Mouse (Mus musculus) hindbrain, embryonic 13.5 days (tissue): ENCODE results near the gene Ccl7. TPM values are rescaled to one million over a fixed set of nuclear protein-coding genes. Genes with fewer than 3 reads are reported as not detected.

ENCODE experiments used
- ATAC-seq: fragments of 200-750 bp; cut with Nextera tagmentation; 2 replicates; pipeline ENCODE4 v1.8.0; 2017; ENCODE audit warnings: moderate TSS enrichment; ENCODE audit not compliant: low FRiP score
- H3K27ac ChIP-seq: fragments of 300-500 bp; sonication (generic); 2 replicates; pipeline ENCODE4 v1.5.1; 2015; ENCODE audit warnings: inconsistent platforms, mild to moderate bottlenecking, moderate library complexity
- H3K27me3 ChIP-seq: fragments of 300-500 bp; sonication (generic); 2 replicates; pipeline ENCODE4 v1.6.1; 2015; ENCODE audit warnings: mild to moderate bottlenecking, inconsistent platforms
- H3K36me3 ChIP-seq: fragments of 300-500 bp; sonication (generic); 2 replicates; pipeline ENCODE4 v1.6.1; 2015; ENCODE audit warnings: mild to moderate bottlenecking, inconsistent platforms
- H3K4me1 ChIP-seq: fragments of 300-500 bp; sonication (generic); replicated peaks from 2 replicates; pipeline ENCODE4 v1.6.1; 2015; ENCODE audit warnings: inconsistent platforms
- H3K4me2 ChIP-seq: fragments of 300-500 bp; sonication (generic); 2 replicates; pipeline ENCODE4 v1.6.1; 2015; ENCODE audit warnings: inconsistent platforms, mild to moderate bottlenecking, moderate library complexity
- H3K4me3 ChIP-seq: fragments of 300-500 bp; sonication (generic); 2 replicates; pipeline ENCODE4 v1.5.1; 2015; ENCODE audit warnings: mild to moderate bottlenecking, inconsistent platforms
- H3K9ac ChIP-seq: fragments of 300-500 bp; sonication (generic); 2 replicates; pipeline ENCODE4 v1.6.1; 2015; ENCODE audit warnings: mild to moderate bottlenecking, inconsistent platforms
- H3K9me3 ChIP-seq: fragments of 300-500 bp; sonication (generic); 2 replicates; pipeline ENCODE4 v1.6.1; 2016; ENCODE audit warnings: inconsistent platforms
- WGBS: fragments of 180-500 bp; shearing (Covaris S2); methylation state at CpG from one replicate; pipeline ENCODE4 v1.1.7; 2015; 5-methylcytosine and 5-hydroxymethylcytosine counted together
- polyA plus RNA-seq: library from polyadenylated mRNA; unstranded; fragments of >200 nt; fragmentation: Nextera tagmentation; extraction: Ambion mirVana; gene quantifications from 2 replicates; pipeline ENCODE4 v1.2.1, GENCODE M21; 2015

Gene Ccl7
- polyA plus RNA-seq, 1 experiment from 2014 or later, result 0.57 TPM

DNA sequence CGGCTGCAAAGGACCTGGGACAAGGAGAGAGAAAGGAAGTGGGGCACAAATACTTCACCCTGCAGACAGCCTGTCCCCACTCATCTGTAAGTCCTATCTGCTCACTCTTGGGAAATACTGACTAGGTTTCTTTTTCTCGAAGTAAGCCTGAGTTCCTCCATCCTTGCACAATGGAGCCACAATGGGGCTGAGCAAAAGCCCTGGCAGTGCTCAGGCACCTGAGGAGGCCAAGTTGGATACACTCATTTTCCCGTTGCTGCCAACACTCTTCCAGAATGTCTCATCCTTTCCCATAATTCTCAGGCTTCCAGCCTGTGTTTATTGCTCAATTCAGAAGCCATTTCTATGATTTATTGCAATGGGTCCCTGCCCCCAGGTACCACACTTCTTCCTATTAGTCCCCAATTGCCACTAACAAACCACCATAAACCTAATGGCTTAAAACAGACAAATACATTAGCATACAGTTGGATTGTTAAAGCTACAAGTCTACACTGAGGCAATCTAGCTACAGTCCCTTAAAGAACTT, 6.3 kb upstream of the Ccl7 start:
- Histone ChIP-seq H3K9me3 (no peaks in the 10 kb centered on the region), H3K27me3 (no peaks in the 10 kb centered on the region), H3K4me2 (no peak overlapping the region), H3K4me1 (0 out of 2 replicates have a peak, but pooled peaks cover 4% of the 10 kb centered on the region), H3K4me3 (no peak overlapping the region), H3K9ac (no peak overlapping the region), H3K36me3 (no peaks in the 10 kb centered on the region), H3K27ac (no peak overlapping the region)
- 69% methylated on average over 3 of the region's 3 CpGs for WGBS
- no peak for ATAC-seq

DNA sequence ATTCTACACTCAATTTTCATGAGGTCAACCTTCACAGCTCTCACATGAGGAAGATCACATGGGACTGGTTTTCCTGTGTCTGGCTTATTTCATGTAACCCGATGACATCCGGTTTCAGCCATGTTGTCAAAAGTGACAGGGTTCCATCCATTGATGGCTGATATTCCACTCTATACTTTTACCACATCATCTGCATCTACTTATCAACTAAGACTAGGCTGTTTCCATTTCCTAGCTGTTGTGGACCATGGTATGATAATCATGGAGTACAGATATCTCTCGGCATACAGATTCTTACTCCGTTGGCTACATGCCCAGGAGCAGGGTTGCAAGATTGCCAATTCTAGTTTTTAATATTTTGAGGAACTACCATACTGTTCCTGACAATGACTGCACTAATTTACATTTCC, 3.8 kb upstream of the Ccl7 start:
- ATAC-seq, result no peak
- no peak overlapping the region for H3K4me2 ChIP-seq
- WGBS, result 93% methylated on average over 4 of the region's 4 CpGs
- no peaks in the 10 kb centered on the region for H3K36me3 ChIP-seq
- no peaks in the 10 kb centered on the region for H3K4me1 ChIP-seq
- H3K4me3 ChIP-seq, result no peak overlapping the region
- no peaks in the 10 kb centered on the region for H3K9me3 ChIP-seq
- no peak overlapping the region for H3K9ac ChIP-seq
- no peaks in the 10 kb centered on the region for H3K27me3 ChIP-seq
- H3K27ac ChIP-seq, result no peak overlapping the region

DNA sequence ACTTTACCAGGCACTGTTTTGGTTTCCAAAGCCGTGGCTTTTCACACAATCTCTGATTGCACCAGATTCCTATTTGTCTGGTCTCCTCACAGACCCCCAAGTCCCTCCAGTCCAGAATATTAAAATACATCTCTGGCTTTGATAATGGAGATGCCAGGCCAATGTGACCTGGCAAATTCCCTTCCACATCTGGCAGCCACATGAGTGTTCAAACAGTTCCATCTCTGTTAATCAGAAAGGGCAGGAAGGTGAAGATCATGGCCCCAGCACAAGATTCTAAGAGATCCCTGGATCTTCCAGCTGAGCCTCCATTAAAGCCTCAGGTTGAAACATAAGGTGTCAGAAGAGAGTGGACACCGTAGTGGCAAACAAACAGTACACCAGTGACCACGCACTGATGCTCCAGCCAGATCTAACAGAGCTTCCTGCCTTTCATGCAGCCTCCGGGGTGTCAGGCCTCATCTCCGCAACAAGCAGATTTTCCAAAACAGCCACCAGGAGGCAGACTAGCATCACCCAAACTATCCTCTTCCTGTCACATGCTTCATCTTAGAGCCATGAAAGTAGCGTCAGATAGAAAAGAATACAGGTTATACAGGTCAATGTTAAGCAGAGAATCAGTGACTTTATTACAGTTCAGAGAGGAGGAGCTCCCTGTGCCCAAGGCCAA, 2.4 kb downstream of the Ccl7 start:
- Histone ChIP-seq H3K4me1 (no peaks in the 10 kb centered on the region), H3K9me3 (no peaks in the 10 kb centered on the region), H3K4me3 (no peak overlapping the region), H3K9ac (no peak overlapping the region), H3K36me3 (no peaks in the 10 kb centered on the region), H3K27ac (no peak overlapping the region), H3K27me3 (no peaks in the 10 kb centered on the region), H3K4me2 (no peak overlapping the region)
- 47% methylated on average over 6 of the region's 6 CpGs for WGBS
- no peak for ATAC-seq

DNA sequence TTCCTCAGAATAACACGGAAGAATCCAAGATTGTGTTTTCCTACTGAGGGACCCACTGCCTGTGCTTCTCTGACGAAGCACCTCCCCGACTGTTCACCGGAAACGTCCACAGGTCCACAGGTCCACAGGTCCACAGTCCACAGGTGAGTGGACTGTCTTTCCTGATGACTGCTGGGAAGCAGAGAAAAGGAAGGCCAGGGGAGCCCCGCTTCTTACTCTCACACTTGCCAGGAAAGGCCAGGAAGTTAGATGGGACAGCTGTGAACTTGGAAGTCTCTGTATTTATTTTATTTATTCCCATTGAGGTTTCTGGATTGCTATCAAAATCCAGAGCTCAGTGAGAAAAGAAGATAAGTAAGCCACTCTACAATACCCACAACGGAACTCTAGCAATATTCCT, 8.3 kb downstream of the Ccl7 start:
- H3K4me1 ChIP-seq, result no peaks in the 10 kb centered on the region
- no peak overlapping the region for H3K4me3 ChIP-seq
- no peak overlapping the region for H3K9ac ChIP-seq
- no peaks in the 10 kb centered on the region for H3K27me3 ChIP-seq
- H3K27ac ChIP-seq, result no peak overlapping the region
- WGBS, result 94% methylated on average over 7 of the region's 7 CpGs
- H3K9me3 ChIP-seq, result no peaks in the 10 kb centered on the region
- ATAC-seq, result no peak
- no peaks in the 10 kb centered on the region for H3K36me3 ChIP-seq
- H3K4me2 ChIP-seq, result no peak overlapping the region

DNA sequence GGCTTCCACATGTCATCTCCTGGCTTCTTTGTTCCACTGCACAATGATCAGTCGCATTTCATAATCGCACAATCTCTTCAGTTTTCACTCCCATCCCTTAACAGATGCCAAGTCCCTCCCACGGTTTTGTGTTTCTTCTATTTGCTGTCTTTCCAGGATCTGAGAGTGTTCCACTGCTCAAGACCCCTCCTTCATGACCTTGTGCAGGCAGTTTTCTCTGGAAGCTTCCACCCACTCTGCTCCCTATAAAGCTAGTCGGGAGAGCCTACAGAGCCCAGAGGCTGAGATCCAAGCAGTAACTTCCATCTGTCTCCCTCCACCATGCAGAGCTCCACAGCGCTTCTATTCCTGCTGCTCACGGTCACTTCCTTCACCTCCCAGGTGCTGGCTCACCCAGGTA, 12.1 kb downstream of the Ccl7 start, which contains the start of gene Ccl11:
Ccl11 (plus strand) TSS at position 178 of the 400 bp plus-strand sequence.
- H3K4me2 ChIP-seq, result no peak within 1 kb of the TSS
- no peaks in the 10 kb centered on the region for H3K36me3 ChIP-seq
- no peak within 1 kb of the TSS for H3K9ac ChIP-seq
- no peaks in the 10 kb centered on the region for H3K4me1 ChIP-seq
- no peak for ATAC-seq
- no peak within 1 kb of the TSS for H3K27ac ChIP-seq
- H3K4me3 ChIP-seq, result no peak within 1 kb of the TSS
- WGBS, result 85% methylated on average over 6 of the region's 6 CpGs
- H3K27me3 ChIP-seq, result no peaks in the 10 kb centered on the region
- H3K9me3 ChIP-seq, result no peaks in the 10 kb centered on the region

DNA sequence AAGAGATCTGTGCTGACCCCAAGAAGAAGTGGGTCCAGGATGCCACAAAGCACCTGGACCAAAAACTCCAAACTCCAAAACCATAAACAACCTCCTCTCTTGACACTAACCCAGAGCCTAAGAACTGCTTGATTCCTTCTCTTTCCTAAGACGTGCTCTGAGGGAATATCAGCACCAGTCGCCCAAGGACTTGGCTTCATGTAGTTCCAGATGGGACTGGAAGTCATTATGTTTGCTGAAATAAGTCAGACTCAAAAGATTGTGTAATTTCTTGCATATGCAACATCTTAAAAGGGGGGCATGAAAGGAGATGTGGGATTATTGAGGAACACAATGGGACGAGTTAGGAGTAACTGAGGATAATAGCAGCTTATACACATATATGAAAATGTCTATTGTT, 16.7 kb downstream of the Ccl7 start:
- no peaks in the 10 kb centered on the region for H3K4me1 ChIP-seq
- no peaks in the 10 kb centered on the region for H3K9me3 ChIP-seq
- H3K4me3 ChIP-seq, result no peak overlapping the region
- ATAC-seq, result no peak
- H3K27ac ChIP-seq, result no peak overlapping the region
- no peaks in the 10 kb centered on the region for H3K27me3 ChIP-seq
- WGBS, result 85% methylated on average over 3 of the region's 3 CpGs
- H3K4me2 ChIP-seq, result no peak overlapping the region
- H3K9ac ChIP-seq, result no peak overlapping the region
- H3K36me3 ChIP-seq, result no peaks in the 10 kb centered on the region

DNA sequence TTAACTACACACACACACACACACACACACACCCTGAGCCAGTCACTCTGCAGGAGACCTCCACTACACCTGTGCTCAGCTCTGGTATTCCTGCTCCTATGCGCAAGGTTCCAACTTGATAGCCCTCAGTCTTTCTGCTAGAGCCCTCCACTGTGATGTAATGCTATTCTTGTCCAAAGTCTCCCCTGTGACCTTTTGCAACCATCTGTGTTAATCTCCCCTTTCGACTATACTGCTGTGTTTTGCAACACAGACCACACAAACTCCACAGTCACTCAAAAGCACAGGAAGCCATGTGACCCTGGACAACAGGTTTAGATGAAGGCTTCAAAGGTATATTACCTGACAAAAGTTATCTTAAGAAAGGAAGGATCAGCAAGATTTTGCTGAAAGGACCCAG, 17.9 kb downstream of the Ccl7 start:
- no peak overlapping the region for H3K9ac ChIP-seq
- H3K4me2 ChIP-seq, result no peak overlapping the region
- no peaks in the 10 kb centered on the region for H3K9me3 ChIP-seq
- no peak overlapping the region for H3K27ac ChIP-seq
- ATAC-seq, result no peak
- no peaks in the 10 kb centered on the region for H3K36me3 ChIP-seq
- H3K27me3 ChIP-seq, result no peaks in the 10 kb centered on the region
- 87% methylated on average over 2 of the region's 2 CpGs for WGBS
- H3K4me3 ChIP-seq, result no peak overlapping the region
- H3K4me1 ChIP-seq, result no peaks in the 10 kb centered on the region

DNA sequence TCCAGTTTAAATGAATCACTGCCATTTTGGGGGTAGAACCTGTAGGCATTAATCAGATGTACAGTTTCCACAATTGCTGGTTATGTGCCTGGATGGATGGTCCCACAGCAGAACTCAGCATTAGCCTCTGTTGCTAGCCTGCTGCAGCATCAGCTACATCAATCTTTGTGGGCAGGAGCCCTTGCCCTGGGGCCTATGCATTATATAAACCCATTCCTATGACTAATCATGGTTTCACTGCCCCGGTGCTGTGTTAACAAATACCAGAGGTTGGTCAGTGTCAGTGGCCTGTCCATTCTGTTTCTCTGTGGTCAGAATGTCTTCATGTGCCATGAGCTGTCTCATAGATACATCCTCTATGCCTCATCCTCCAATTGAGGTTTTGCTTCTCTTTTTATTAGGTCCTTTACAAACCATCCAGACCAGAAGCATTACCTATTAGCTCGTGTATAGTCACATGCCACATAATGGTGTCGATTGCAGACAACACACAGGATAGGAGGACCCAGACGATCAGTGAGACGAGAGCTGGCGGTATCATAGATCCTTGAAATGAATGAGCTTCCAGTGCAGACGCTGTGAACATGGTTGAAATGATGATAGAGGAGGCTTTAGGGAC, 21.6 kb downstream of the Ccl7 start:
- Histone ChIP-seq H3K4me2 (no peak overlapping the region), H3K27me3 (no peaks in the 10 kb centered on the region), H3K9me3 (no peaks in the 10 kb centered on the region), H3K27ac (no peak overlapping the region), H3K36me3 (no peaks in the 10 kb centered on the region), H3K4me1 (no peaks in the 10 kb centered on the region), H3K9ac (no peak overlapping the region), H3K4me3 (no peak overlapping the region)
- ATAC-seq, result no peak
- 85% methylated on average over 7 of the region's 7 CpGs for WGBS

DNA sequence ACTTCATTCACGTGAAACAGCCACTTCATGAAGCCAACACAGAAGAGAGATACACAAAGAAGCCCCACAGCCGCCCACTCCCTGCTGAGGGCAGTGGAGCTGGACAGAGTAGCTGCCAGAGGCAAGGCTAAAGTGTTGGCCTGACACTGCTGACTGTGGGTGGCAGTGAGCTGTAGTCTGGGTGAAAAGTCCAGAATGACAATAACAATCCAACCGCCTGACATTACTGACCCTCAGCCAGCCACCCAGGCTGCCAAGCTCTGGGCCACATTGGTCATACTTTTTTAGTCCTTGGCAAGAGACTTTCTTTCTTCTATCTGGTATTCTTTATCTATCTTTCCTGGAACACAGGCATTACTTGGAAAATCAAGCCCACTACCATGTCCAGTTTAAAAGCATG, 25.6 kb downstream of the Ccl7 start:
- Histone ChIP-seq H3K27me3 (no peaks in the 10 kb centered on the region), H3K36me3 (no peaks in the 10 kb centered on the region), H3K27ac (no peak overlapping the region), H3K9me3 (no peaks in the 10 kb centered on the region), H3K4me1 (no peaks in the 10 kb centered on the region), H3K4me3 (no peak overlapping the region), H3K9ac (no peak overlapping the region), H3K4me2 (no peak overlapping the region)
- ATAC-seq, result no peak
- WGBS, result 64% methylated on average over 3 of the region's 3 CpGs

DNA sequence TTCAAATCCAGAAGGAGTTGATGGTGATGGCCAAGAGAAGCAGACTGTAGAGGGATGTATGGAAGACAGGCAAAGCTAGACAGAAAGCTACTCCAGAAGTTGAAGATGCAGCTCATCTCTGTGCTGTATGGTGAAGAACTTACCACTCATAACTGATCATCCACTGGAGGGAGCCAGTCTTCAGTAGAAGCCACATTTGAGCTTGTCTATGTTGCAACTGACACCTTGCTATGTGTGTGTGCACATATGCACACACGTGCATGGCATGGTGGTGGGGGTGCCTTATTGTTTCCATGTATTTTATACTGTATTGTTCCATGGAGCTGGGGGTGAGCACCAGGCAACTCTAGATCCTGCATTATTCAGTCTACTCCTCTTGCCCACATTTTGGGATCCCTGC, 26.9 kb downstream of the Ccl7 start:
- Histone ChIP-seq H3K4me3 (no peak overlapping the region), H3K27ac (no peak overlapping the region), H3K4me1 (no peaks in the 10 kb centered on the region), H3K9ac (no peak overlapping the region), H3K36me3 (no peaks in the 10 kb centered on the region), H3K4me2 (no peak overlapping the region), H3K9me3 (no peaks in the 10 kb centered on the region), H3K27me3 (no peaks in the 10 kb centered on the region)
- ATAC-seq, result no peak
- 87% methylated on average over 1 of the region's 1 CpGs for WGBS

DNA sequence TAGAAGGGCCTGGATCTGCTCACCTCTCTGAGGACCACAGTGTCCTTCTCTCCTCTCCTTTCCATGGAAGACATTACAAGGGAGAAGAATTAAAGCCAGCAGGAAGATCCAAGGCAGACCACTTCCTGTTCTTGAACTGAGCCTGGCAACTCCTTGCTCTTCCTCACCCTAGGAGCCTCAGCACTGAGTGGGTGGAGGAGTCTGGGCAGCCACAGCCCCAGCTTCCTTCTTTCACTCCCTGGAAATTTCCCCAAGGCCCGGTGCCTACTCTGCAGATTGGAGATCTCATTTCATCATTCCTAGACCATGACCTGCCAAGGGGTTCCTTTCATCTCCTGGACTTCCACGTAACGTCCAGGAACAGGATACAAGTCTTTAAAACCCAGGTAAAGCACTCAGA, 27.5 kb downstream of the Ccl7 start:
- Histone ChIP-seq H3K9me3 (no peaks in the 10 kb centered on the region), H3K9ac (no peak overlapping the region), H3K27me3 (no peaks in the 10 kb centered on the region), H3K4me3 (no peak overlapping the region), H3K36me3 (no peaks in the 10 kb centered on the region), H3K4me2 (no peak overlapping the region), H3K27ac (no peak overlapping the region), H3K4me1 (no peaks in the 10 kb centered on the region)
- WGBS, result 86% methylated on average over 3 of the region's 3 CpGs
- no peak for ATAC-seq

DNA sequence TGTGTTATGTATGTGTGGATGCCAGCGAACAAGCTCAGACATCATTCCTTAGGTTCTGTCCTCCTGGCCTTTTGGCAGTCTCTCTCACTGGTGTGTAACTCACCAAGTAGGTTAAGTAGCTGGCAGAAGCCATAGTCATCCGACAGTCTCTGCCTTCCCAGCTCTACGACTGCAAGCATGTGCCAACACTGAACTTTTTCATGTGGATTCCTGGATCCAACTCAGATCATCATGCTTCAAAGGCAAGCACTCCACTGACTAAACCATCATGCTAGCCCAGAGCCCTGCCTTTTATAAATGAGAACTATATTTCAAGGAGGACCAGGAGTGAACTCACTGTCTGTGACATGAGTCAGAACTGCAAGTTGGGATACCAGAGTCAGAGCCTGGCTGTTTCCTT, 28.2 kb downstream of the Ccl7 start:
- Histone ChIP-seq H3K9ac (no peak overlapping the region), H3K9me3 (no peaks in the 10 kb centered on the region), H3K36me3 (no peaks in the 10 kb centered on the region), H3K4me2 (no peak overlapping the region), H3K27ac (no peak overlapping the region), H3K4me3 (no peak overlapping the region), H3K4me1 (no peaks in the 10 kb centered on the region), H3K27me3 (no peaks in the 10 kb centered on the region)
- no peak for ATAC-seq
- 93% methylated on average over 3 of the region's 3 CpGs for WGBS

DNA sequence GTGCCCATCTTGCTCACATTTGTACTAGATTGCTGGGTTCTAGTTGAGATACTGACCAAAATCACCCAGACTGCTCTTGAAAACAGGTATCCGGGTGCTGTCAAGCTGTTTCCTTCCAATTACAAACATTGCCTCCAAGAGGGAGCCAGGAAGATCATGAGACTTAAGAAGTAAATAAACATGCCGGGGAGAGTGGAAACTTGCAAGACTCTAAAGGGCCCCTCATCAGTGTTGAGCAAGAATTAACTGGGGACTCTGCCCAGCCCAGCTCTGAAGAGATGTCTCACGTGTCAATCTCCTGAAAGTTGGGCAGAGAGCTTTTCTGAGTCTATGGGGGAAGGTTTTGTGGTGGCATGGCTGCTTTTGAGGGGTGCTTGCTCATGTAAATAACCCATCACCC, 31.5 kb downstream of the Ccl7 start:
- 74% methylated on average over 3 of the region's 3 CpGs for WGBS
- ATAC-seq, result no peak
- H3K27me3 ChIP-seq, result no peaks in the 10 kb centered on the region

More for the DNA sequence above, 31.5 kb downstream of the Ccl7 start:
- Histone ChIP-seq H3K36me3 (no peaks in the 10 kb centered on the region), H3K27ac (no peak overlapping the region), H3K9ac (no peak overlapping the region), H3K9me3 (no peaks in the 10 kb centered on the region), H3K4me2 (no peak overlapping the region), H3K4me3 (no peak overlapping the region), H3K4me1 (no peaks in the 10 kb centered on the region)
